ENCODE assay signal across 22 mouse cellular contexts in the genomic region with DNA sequence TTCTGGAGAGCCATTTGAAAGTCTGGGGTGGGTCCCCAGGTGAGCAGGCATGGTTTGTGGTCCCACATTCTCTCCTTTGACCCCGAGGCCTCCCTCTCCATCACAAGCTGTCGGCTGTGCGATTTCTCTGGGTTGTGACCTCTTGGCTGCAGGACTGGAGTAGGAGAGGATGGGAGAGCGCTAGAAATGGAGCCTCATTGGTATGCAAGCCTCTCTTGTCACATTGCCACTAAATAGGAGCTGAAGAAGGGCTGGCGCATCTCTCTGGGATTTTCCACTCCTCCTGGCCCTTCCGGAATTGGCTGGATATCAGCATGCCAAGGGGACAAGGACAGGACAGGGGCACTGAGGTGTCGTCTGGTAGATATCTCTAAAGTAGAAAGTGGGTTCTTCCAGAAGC. TPM values are rescaled to one million over a fixed set of nuclear protein-coding genes. Genes with fewer than 3 reads are reported as not detected.
DNase-seq lines count a peak whose midpoint lies in the region; ATAC-seq lines count a peak whose summit lies in the region.
"Had no signal": no experiment of that assay in that cellular context is flagged by ENCODE, and none has a peak within 500 bp of the region (broad histone marks: within the 10 kb centered on the region; RNA-seq: fewer than 3 reads in every experiment).

No protein-coding gene starts in this region.

- H3K4me3 ChIP-seq in midbrain, embryonic 13.5 days (replicated peaks): no peak overlapping the region
- no peak overlapping the region for H3K4me3 ChIP-seq in midbrain, embryonic 14.5 days (replicated peaks; ENCODE audit: low read depth, low read length)
- H3K4me3 ChIP-seq: embryonic facial prominence, embryonic 12.5 days; erythroblast, embryonic 14.5 days; forebrain, embryonic 13.5 days; heart, embryonic 13.5 days; limb, embryonic 10.5 days had no signal

- WGBS in midbrain, embryonic 13.5 days: 40% methylated on average over 7 of the region's 7 CpGs
- WGBS in midbrain, embryonic 14.5 days: 46% methylated on average over 7 of the region's 7 CpGs

- H3K4me1 ChIP-seq in midbrain, embryonic 13.5 days (replicated peaks): peaks cover 8% of the 10 kb centered on the region; the same call in 1 of the 2 replicates
- H3K4me1 ChIP-seq in midbrain, embryonic 14.5 days (ENCODE audit: control insufficient read depth, insufficient read depth, low read length): no peaks in the 10 kb centered on the region
- H3K4me1 ChIP-seq: embryonic facial prominence, embryonic 12.5 days had no signal

- H3K27me3 ChIP-seq in midbrain, embryonic 13.5 days: no peaks in the 10 kb centered on the region
- no peaks in the 10 kb centered on the region for H3K27me3 ChIP-seq in midbrain, embryonic 14.5 days (ENCODE audit: control insufficient read depth, insufficient read depth, low read length)
- H3K27me3 ChIP-seq: embryonic facial prominence, embryonic 12.5 days; forebrain, embryonic 13.5 days; heart, embryonic 13.5 days had no signal

- H3K9ac ChIP-seq in midbrain, embryonic 13.5 days (replicated peaks): no peak overlapping the region
- H3K9ac ChIP-seq in midbrain, embryonic 14.5 days (replicated peaks; ENCODE audit: low read length): no peak overlapping the region
- H3K9ac ChIP-seq: embryonic facial prominence, embryonic 12.5 days; forebrain, embryonic 13.5 days; heart, embryonic 13.5 days; liver, postnatal 0 days had no signal

- no peaks in the 10 kb centered on the region for H3K9me3 ChIP-seq in midbrain, embryonic 13.5 days
- no peaks in the 10 kb centered on the region for H3K9me3 ChIP-seq in midbrain, embryonic 14.5 days (ENCODE audit: control insufficient read depth, low read length)
- H3K9me3 ChIP-seq: embryonic facial prominence, embryonic 12.5 days; forebrain, embryonic 13.5 days; G1E; heart, embryonic 13.5 days; limb, embryonic 10.5 days had no signal

- 0 out of 2 replicates have a peak, but pooled peaks cover 5% of the 10 kb centered on the region for H3K36me3 ChIP-seq in midbrain, embryonic 13.5 days
- H3K36me3 ChIP-seq in midbrain, embryonic 14.5 days (ENCODE audit: control insufficient read depth, insufficient read depth, low read length): no peaks in the 10 kb centered on the region
- H3K36me3 ChIP-seq: embryonic facial prominence, embryonic 12.5 days; G1E; heart, embryonic 13.5 days; limb, embryonic 10.5 days had no signal

- no peak overlapping the region for H3K27ac ChIP-seq in midbrain, embryonic 13.5 days
- H3K27ac ChIP-seq in midbrain, embryonic 14.5 days (replicated peaks; ENCODE audit: low read depth, low read length): no peak overlapping the region
- H3K27ac ChIP-seq: embryonic facial prominence, embryonic 12.5 days; forebrain, embryonic 13.5 days; heart, embryonic 13.5 days; limb, embryonic 10.5 days had no signal

- no peak overlapping the region for H3K4me2 ChIP-seq in midbrain, embryonic 13.5 days (replicated peaks)
- no peak overlapping the region for H3K4me2 ChIP-seq in midbrain, embryonic 14.5 days (ENCODE audit: low read length)
- H3K4me2 ChIP-seq: embryonic facial prominence, embryonic 12.5 days; forebrain, embryonic 13.5 days; heart, embryonic 13.5 days had no signal

- peak; percentile 63 for DNase-seq in adrenal gland, adult 8-10 months
- DNase-seq in adrenal gland, postnatal 4 days (ENCODE audit: low spot score in 2 of 2): no peak
- no peak for DNase-seq in frontal cortex, postnatal 10 days (ENCODE audit: low spot score in 2 of 2)
- DNase-seq in midbrain, embryonic 14.5 days: no peak
- DNase-seq in heart, postnatal 4 days: no peak
- DNase-seq: gastrocnemius, postnatal 14 days; heart, adult 18-20 months; heart, postnatal 36 days; kidney, adult 8-10 months; kidney, postnatal 14 days; liver, postnatal 0 days; lung, postnatal 10 days; thymus, postnatal 25 days had no signal

- ATAC-seq in frontal cortex, adult (ENCODE audit: low TSS enrichment): peak; percentile 89
- ATAC-seq in midbrain, embryonic 13.5 days: peak; percentile 30; the same call in 1 of the 2 replicates
- no peak for ATAC-seq in midbrain, embryonic 14.5 days (ENCODE audit: low FRiP score, low TSS enrichment)
- ATAC-seq: forebrain, embryonic 13.5 days; liver, postnatal 0 days had no signal

RNA-seq across cellular contexts. Expression of gene Gprc5b, which starts 29.8 kb away (rescaled TPM):
- total RNA-seq in adrenal gland, adult 8-10 months (2022): 100 to 1,000 TPM; 139 to 182 (median 170) TPM
- total RNA-seq in adrenal gland, postnatal 4 days (2021): 10 to 100 TPM; 53.3 to 66.6 TPM
- 7.2 and 7.6 TPM in 2 replicates for polyA plus RNA-seq in midbrain, embryonic 13.5 days (2015; fragmentation: Nextera tagmentation; extraction: Ambion mirVana)
- polyA plus RNA-seq in midbrain, embryonic 14.5 days (2014; fragmentation: Nextera tagmentation; extraction: Ambion mirVana): 7.1 and 11.7 TPM in 2 replicates
- 10 to 100 TPM; 18.3 to 21.0 TPM for total RNA-seq in heart, postnatal 4 days (2021)
- total RNA-seq: monocyte, adult 5-6 weeks had no signal
- polyA plus RNA-seq: G1E had no signal
